Mouse (Mus musculus) 3134 (cell line): ENCODE results near the gene Aff4.
"Not testable (repeated sequence)": the region's sequence is repeated elsewhere in the genome, so short reads cannot be mapped to it uniquely, and the experiment has no call there.

Source experiments
- DNase-seq: peaks from one replicate; pipeline ENCODE4 v3.0.0-alpha.2; 2011; ENCODE audit warnings: low spot score; ENCODE audit not compliant: insufficient read length; ENCODE audit errors: extremely low read depth

Aff4 gene

GRCm38 (mm10) chr11:53350291-53351223 is at the start of gene Aff4:
Gene Aff4, plus strand, starts transcription at chr11:53350833.
- DNase-seq: peak; percentile 88

- DNase-seq: no peak
Observed at GRCm38 (mm10) chr11:53301167-53301515, 49.5 kb upstream of the Aff4 start.

GRCm38 (mm10) chr11:53304044-53304840 is 46.4 kb upstream of the Aff4 start:
- DNase-seq: peak; percentile 15

GRCm38 (mm10) chr11:53306965-53307364 is 43.7 kb upstream of the Aff4 start:
- DNase-seq: no peak

- no peak for DNase-seq
Observed at GRCm38 (mm10) chr11:53307558-53308065, 43.0 kb upstream of the Aff4 start.

DNA sequence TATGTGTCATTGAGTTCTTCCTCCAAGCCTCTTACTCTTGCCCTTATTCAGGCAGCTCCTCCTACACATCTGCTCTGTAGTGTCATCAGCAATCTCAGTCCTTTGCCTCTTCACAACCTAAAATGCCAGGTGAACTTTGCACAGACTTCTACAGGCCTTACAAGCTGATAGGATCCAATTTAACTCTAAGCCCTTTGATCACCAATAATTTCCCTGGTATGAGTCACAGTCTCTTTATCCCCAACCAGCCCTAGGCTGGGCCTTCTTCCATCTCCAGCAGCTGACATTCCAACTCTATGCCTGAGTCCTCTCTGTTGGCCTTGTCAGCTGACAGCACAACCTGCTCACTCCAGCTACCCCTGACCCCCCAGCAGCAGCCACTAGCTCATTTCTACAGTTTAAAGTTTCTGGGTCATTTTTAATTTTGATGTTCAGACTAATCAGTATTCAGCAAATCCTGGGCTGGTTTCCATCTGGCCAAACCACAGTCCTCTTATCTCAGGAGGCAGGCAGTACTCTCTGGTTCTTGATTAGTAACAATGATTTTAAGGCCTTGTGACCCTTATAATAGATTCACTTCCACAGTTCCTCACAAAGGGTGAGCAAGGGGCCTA is 42.3 kb upstream of the Aff4 start:
- no peak for DNase-seq

DNA sequence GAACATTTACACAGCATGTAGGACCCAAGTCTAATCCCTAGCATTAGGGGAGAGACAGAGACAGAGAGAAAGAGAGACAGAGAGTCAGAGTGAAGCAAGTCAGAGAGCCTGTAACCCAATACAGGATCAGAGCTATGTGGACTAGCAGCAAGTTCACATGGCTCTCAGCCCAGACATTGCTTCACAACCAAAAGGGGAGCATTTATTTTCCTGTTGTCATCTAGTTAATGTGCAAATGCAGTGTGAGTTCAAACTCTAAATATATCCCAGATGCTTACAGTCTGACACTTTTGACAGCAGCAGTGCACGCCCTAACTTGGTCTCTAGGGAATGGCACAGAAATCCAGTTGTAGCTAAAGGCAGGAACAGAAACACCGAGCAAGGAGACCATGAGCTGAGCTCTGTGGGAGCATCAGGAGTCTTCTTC is 41.7 kb upstream of the Aff4 start:
- DNase-seq: peak; percentile 42

GRCm38 (mm10) chr11:53311385-53311784 is 39.2 kb upstream of the Aff4 start:
- no peak for DNase-seq

GRCm38 (mm10) chr11:53312823-53313222 is 37.8 kb upstream of the Aff4 start:
- not testable (repeated sequence) for DNase-seq

DNA sequence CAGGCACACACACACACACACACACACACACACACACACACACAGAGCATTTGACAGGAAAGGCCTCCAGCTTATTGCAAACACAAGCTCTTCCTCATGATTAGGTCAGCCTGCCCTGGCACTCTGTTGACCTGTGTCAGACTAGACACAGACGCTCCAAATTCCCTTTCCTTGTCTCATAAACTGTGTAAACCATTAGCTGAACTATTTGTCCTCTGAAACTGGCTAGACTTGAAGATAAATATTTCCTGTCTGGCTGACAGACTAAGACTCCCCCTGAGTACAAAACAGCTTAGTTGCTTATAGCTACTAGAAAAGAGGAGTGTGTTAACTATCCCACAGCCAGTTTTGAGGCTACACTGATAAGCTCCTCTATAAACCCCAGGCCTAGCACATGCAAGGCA is 35.9 kb upstream of the Aff4 start:
- no peak for DNase-seq

GRCm38 (mm10) chr11:53316996-53317395 is 33.6 kb upstream of the Aff4 start:
- DNase-seq: no peak

DNA sequence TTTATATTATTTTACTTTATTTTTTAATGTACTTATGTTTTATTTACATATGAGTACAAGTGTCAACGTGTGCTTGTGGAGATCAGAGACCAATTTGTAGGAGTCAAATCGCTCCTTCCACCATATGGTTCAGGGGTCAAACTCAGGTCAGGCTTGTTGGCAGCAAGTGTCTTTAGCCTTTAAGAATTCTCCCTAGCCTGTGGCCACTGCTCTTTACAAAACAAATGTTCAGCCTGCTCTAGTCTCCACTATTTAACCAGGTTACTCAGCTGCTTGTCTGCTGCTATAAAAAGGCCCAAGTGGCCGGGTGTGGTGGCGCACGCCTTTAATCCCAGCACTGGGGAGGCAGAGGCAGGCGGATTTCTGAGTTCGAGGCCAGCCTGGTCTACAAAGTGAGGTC is 32.6 kb upstream of the Aff4 start:
- DNase-seq: no peak

- not testable (repeated sequence) for DNase-seq
Observed at GRCm38 (mm10) chr11:53318568-53318967, 32.1 kb upstream of the Aff4 start.

DNA sequence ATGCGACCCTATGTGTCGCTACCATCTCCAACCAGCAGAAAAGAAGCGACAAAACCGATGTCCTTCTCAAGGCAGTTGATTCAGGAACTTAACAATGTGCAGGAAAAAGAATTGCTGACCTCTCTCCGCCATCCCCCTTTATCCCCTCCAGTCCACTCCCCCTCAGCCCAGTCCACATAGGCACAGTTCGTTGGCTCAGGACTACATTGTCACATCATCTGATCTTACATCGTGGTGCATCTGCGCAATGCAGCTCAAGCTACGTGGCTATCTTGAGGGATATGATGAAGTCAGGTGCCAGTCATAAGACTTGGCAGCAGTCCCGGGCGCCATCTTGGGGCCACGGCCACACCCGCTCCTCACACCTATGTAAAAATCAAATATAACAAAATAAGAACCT is 30.8 kb upstream of the Aff4 start:
- not testable (repeated sequence) for DNase-seq

- DNase-seq: peak; percentile 83
Observed at GRCm38 (mm10) chr11:53324512-53324968, 26.1 kb upstream of the Aff4 start, which contains the start of gene Zcchc10. Gene Zcchc10, plus strand, starts transcription at chr11:53324679.

- DNase-seq: no peak
Observed at GRCm38 (mm10) chr11:53330325-53330724, 20.3 kb upstream of the Aff4 start.

DNA sequence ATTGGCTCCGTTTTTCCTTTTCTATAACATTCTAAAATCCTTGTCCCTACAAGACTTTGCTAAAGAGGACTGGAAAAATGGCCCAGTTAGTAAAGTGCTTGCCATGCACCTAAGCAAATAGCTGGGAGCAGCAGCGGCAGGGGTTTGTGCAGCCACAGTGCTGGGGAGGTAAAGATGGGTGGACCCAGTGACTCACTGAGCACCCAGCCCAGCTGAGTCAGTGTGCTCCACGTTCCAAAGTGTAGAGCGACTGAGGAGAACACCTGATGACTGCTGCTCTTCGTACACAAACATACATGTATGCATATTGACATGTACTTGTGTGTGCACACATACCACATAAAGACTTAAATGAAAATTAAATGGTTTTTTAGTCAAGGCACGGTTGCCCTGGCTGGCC is 19.5 kb upstream of the Aff4 start:
- no peak for DNase-seq

DNA sequence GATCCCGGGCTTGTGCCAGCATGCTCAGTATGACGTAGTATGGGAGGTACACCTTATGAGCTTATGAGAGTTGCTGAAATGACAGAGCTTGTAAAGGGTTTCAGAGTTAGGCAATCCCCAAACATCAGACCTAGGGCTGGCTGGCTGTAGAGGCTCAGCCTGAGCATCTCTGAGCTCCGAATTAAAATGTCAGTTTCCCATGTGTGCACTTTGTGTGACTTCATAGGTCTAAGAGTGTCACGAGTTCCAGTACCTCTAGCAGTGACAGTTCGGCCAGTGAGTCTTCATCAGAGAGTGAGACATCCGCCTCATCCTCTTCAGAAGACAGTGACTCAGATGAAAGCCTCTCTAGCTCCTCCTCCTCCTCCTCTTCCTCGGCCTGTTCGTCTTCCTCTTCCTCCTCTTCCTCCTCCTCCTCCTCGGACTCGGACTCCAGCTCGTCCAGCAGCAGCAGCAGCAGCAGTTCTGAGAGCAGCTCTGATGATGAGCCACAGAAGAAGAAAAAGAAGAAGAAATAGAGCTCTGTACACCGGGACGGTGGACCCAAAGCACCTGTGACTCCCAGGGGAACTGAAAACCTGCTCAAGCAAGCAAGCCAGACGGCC is 18.5 kb upstream of the Aff4 start:
- DNase-seq: no peak

DNA sequence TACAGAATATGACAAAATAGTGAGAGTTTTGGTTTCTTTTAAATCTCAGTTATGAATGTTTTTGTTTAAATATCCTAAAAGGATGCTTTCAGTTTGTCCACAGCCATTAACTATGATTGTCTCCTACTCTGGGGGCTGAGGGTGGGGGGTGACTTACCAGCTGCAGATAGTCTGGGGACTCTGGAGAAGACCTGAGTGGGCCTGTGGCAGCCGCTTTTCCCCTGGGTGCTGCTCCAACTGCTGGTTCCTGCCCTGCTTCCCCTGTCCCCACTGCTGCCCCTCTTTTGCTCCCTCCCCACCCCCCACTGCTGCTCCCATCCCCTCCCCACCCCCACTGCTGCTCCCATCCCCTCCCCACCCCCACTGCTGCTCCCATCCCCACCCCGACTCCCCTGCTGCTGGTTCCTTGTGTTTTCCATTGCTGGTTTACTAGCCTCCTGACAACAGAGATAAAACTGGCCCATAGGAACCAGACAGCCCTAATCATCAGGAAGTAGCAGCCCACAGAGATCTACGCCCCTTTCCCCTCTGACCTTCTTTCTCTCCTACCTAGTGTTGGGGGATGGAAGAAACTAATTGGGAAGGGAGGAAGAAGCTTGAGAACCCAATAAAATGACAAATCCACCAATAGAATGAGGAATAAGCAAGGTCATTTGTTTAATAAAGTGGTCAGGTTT is 15.0 kb upstream of the Aff4 start:
- no peak for DNase-seq

DNA sequence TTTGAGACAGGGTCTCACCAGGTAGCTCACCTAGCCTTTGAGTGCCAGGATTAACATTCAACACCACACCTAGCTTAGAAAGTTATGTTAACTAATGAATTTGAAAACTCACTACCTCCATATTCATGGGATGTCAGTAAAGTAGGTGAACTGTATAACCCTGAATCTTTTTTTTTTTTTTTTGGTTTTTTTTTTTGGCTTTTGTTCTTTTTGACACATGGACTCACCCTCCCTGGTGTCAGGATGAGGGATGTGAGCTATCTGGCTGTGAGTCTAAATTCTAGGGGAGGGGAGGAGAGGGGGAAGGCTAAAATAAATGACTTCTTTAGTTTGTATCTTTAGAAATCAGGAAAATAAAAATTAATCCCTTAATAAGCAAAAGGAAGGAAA is 14.5 kb upstream of the Aff4 start:
- no peak for DNase-seq
